ENCODE assay signal across 14 mouse cellular contexts in genomic region chr1:61141592-61141930, GRCm38 (mm10).
DNase-seq lines count a peak whose midpoint lies in the region; ATAC-seq and TF ChIP-seq lines count a peak whose summit lies in the region.
"Had no signal": no experiment of that assay in that cellular context is flagged by ENCODE, and none has a peak within 500 bp of the region (broad histone marks: within the 10 kb centered on the region; RNA-seq: fewer than 3 reads in every experiment).

No protein-coding gene starts in this region.

- 25% methylated on average over 2 of the region's 2 CpGs for WGBS in kidney, postnatal 0 days
- WGBS in embryonic facial prominence, embryonic 13.5 days: 10% methylated on average over 2 of the region's 2 CpGs
- 1% methylated on average over 2 of the region's 2 CpGs for WGBS in limb, embryonic 12.5 days

- peak overlapping the region; percentile 76 for H3K27ac ChIP-seq in kidney, postnatal 0 days
- H3K27ac ChIP-seq in brown adipose tissue, adult 24 weeks (replicated peaks; ENCODE audit: low read depth, low read length): 0 out of 2 replicates have a peak overlapping the region, but pooled peaks have one; percentile 27
- H3K27ac ChIP-seq in embryonic facial prominence, embryonic 13.5 days: peak overlapping the region; percentile 48; the same call in 1 of the 2 replicates
- H3K27ac ChIP-seq in limb, embryonic 12.5 days: peak overlapping the region; percentile 84
- H3K27ac ChIP-seq: macrophage had no signal

- no peaks in the 10 kb centered on the region for H3K27me3 ChIP-seq in kidney, postnatal 0 days (ENCODE audit: insufficient read depth, low read length)
- H3K27me3 ChIP-seq in embryonic facial prominence, embryonic 13.5 days: peaks cover 28% of the 10 kb centered on the region
- H3K27me3 ChIP-seq in limb, embryonic 12.5 days: peaks cover 7% of the 10 kb centered on the region

- H3K9ac ChIP-seq in kidney, postnatal 0 days (ENCODE audit: low read depth, low read length): no peak overlapping the region
- H3K9ac ChIP-seq in embryonic facial prominence, embryonic 13.5 days: no peak overlapping the region
- H3K9ac ChIP-seq in limb, embryonic 12.5 days (replicated peaks): no peak overlapping the region

- DNase-seq in kidney, postnatal 0 days (ENCODE audit: low spot score): no peak
- DNase-seq in kidney, postnatal 36 days: no peak
- DNase-seq in MN1 (ENCODE audit: low spot score): no peak
- no peak for DNase-seq in thymus, postnatal 0 days (ENCODE audit: low spot score)
- DNase-seq in urinary bladder, postnatal 25 days (ENCODE audit: low spot score): no peak
- DNase-seq: adrenal gland, postnatal 25 days; heart, postnatal 14 days; liver; thymus, adult 18-20 months had no signal

- ATAC-seq in kidney, postnatal 0 days (replicated peaks; ENCODE audit: low FRiP score, low read depth): no peak
- ATAC-seq in embryonic facial prominence, embryonic 13.5 days (ENCODE audit: insufficient number of reproducible peaks, insufficient read depth, low FRiP score, low TSS enrichment, low read depth): no peak
- no peak for ATAC-seq in limb, embryonic 12.5 days (ENCODE audit: insufficient number of reproducible peaks, insufficient read depth, low FRiP score, low TSS enrichment, low read depth)
- ATAC-seq: forebrain, embryonic 14.5 days had no signal

- no peaks in the 10 kb centered on the region for H3K9me3 ChIP-seq in kidney, postnatal 0 days (replicated peaks; ENCODE audit: low read length)
- H3K9me3 ChIP-seq in embryonic facial prominence, embryonic 13.5 days: no peaks in the 10 kb centered on the region
- H3K9me3 ChIP-seq in limb, embryonic 12.5 days: no peaks in the 10 kb centered on the region

- no peak overlapping the region for H3K4me3 ChIP-seq in kidney, postnatal 0 days (replicated peaks; ENCODE audit: low read depth, low read length)
- H3K4me3 ChIP-seq in brown adipose tissue, adult 24 weeks (ENCODE audit: insufficient read depth, low read depth, low read length): no peak overlapping the region
- H3K4me3 ChIP-seq in embryonic facial prominence, embryonic 13.5 days: no peak overlapping the region
- no peak overlapping the region for H3K4me3 ChIP-seq in limb, embryonic 12.5 days (replicated peaks)

- no peaks in the 10 kb centered on the region for H3K36me3 ChIP-seq in kidney, postnatal 0 days (ENCODE audit: insufficient read depth, low read length)
- no peaks in the 10 kb centered on the region for H3K36me3 ChIP-seq in embryonic facial prominence, embryonic 13.5 days
- H3K36me3 ChIP-seq in limb, embryonic 12.5 days: no peaks in the 10 kb centered on the region

- H3K4me1 ChIP-seq in kidney, postnatal 0 days (replicated peaks; ENCODE audit: insufficient read depth, low read length): peaks cover 33% of the 10 kb centered on the region
- H3K4me1 ChIP-seq in brown adipose tissue, adult 24 weeks (ENCODE audit: control insufficient read depth, insufficient read depth, insufficient read length, low read length): peaks cover 32% of the 10 kb centered on the region
- H3K4me1 ChIP-seq in embryonic facial prominence, embryonic 13.5 days: peaks cover 53% of the 10 kb centered on the region
- peaks cover 77% of the 10 kb centered on the region for H3K4me1 ChIP-seq in limb, embryonic 12.5 days (replicated peaks)

- no peak for TF ChIP-seq CTCF in kidney, postnatal 0 days (IDR thresholded peaks at IDR 0.05; ENCODE audit: low read depth)

- no peak overlapping the region for H3K4me2 ChIP-seq in kidney, postnatal 0 days (ENCODE audit: low read length)
- H3K4me2 ChIP-seq in embryonic facial prominence, embryonic 13.5 days: peak overlapping the region; percentile 36
- peak overlapping the region; percentile 44 for H3K4me2 ChIP-seq in limb, embryonic 12.5 days

Comparison
In these comparisons a context has a peak if more than half of its experiments do, and no peak if none do; other contexts are left out.
1. H3K27ac ChIP-seq: peak in every context shown above with its lines; median percentile 84 in limb, embryonic 12.5 days; 76 in kidney, postnatal 0 days; 48 in embryonic facial prominence, embryonic 13.5 days; 27 in brown adipose tissue, adult 24 weeks.